Mouse (Mus musculus) megakaryocyte, embryonic 14.5 days (primary cell): ENCODE measurements around the gene Ddias. TPM values are rescaled to one million over a fixed set of nuclear protein-coding genes. Genes with fewer than 3 reads are reported as not detected.
A peak's percentile ranks its signal among the peaks of the same experiment; 100 is the strongest.
"Not testable (repeated sequence)": the region's sequence is repeated elsewhere in the genome, so short reads cannot be mapped to it uniquely, and the experiment has no call there.

ENCODE experiments used
- H3K27me3 ChIP-seq: replicated peaks from 2 replicates; pipeline ENCODE3; 2012; ENCODE audit warnings: inconsistent platforms
- H3K36me3 ChIP-seq: replicated peaks from 2 replicates; pipeline ENCODE3; 2012; ENCODE audit warnings: low read length, inconsistent platforms, mixed read lengths
- H3K4me1 ChIP-seq: 2 replicates; pipeline ENCODE4 v1.6.1; 2012; ENCODE audit warnings: inconsistent platforms
- H3K4me3 ChIP-seq: replicated peaks from 2 replicates; pipeline ENCODE3; 2012; ENCODE audit warnings: moderate library complexity, mild to moderate bottlenecking, inconsistent platforms
- H3K9me3 ChIP-seq: 2 replicates; pipeline ENCODE4 v1.6.1; 2012; ENCODE audit warnings: inconsistent platforms
- FLI1 ChIP-seq: IDR thresholded peaks from 2 replicates; pipeline ENCODE4 v1.6.1; 2012; ENCODE audit warnings: low read length, inconsistent platforms, mixed read lengths
- GATA1 ChIP-seq: IDR thresholded peaks from 3 replicates; pipeline ENCODE4 v1.6.1; 2012; ENCODE audit warnings: mixed read lengths, low read length, inconsistent platforms, borderline replicate concordance
- polyA plus RNA-seq: library from polyadenylated mRNA; stranded (reverse); fragments of >175 nt; gene quantifications from 2 replicates; pipeline ENCODE4 v1.2.3, GENCODE M21; 2012; ENCODE audit warnings: low replicate concordance; ENCODE audit not compliant: insufficient read depth

Ddias gene
- polyA plus RNA-seq, result 0.22 TPM in 1 of 2 replicates, not detected in the other

- Histone ChIP-seq H3K4me1 (peaks cover 63% of the 10 kb centered on the region), H3K36me3 (peaks cover 15% of the 10 kb centered on the region)
- TF ChIP-seq GATA1, result no peak
- TF ChIP-seq FLI1, result 0 out of 2 replicates have a peak, but pooled peaks have one; percentile 47
Measured at GRCm38 (mm10) chr7:92874116-92874675, at the start of gene Ddias, which contains the start of gene Prcp. Gene Ddias, minus strand, starts transcription at chr7:92874247. Gene Prcp, plus strand, starts transcription at chr7:92874470.

GRCm38 (mm10) chr7:92920857-92921172 is 46.8 kb upstream of the Ddias start:
- H3K4me1 ChIP-seq, result no peaks in the 10 kb centered on the region
- no peak for TF ChIP-seq FLI1
- TF ChIP-seq GATA1, result no peak
- H3K27me3 ChIP-seq, result no peaks in the 10 kb centered on the region
- no peaks in the 10 kb centered on the region for H3K9me3 ChIP-seq
- H3K4me3 ChIP-seq, result no peak overlapping the region
- H3K36me3 ChIP-seq, result peaks cover 57% of the 10 kb centered on the region

More at GRCm38 (mm10) chr7:92874116-92874675, at the start of gene Ddias, which contains the start of gene Prcp:
- H3K9me3 ChIP-seq, result no peaks in the 10 kb centered on the region
- no peaks in the 10 kb centered on the region for H3K27me3 ChIP-seq
- H3K4me3 ChIP-seq, result peak within 1 kb of the TSS; percentile 98

GRCm38 (mm10) chr7:92920172-92920856 is 46.3 kb upstream of the Ddias start:
- TF ChIP-seq FLI1 (no peak), GATA1 (no peak)
- no peaks in the 10 kb centered on the region for H3K4me1 ChIP-seq
- no peaks in the 10 kb centered on the region for H3K27me3 ChIP-seq
- H3K9me3 ChIP-seq, result no peaks in the 10 kb centered on the region
- H3K36me3 ChIP-seq, result peaks cover 57% of the 10 kb centered on the region
- H3K4me3 ChIP-seq, result no peak overlapping the region

GRCm38 (mm10) chr7:92904285-92904684 is 30.2 kb upstream of the Ddias start:
- H3K4me3 ChIP-seq, result peak overlapping the region; percentile 31
- H3K36me3 ChIP-seq, result peaks cover 37% of the 10 kb centered on the region
- H3K9me3 ChIP-seq, H3K27me3 ChIP-seq: not testable (repeated sequence)
- peaks cover 25% of the 10 kb centered on the region for H3K4me1 ChIP-seq

GRCm38 (mm10) chr7:92903360-92904038 is 29.5 kb upstream of the Ddias start:
- H3K27me3 ChIP-seq, result no peaks in the 10 kb centered on the region
- H3K4me3 ChIP-seq, result no peak overlapping the region
- no peaks in the 10 kb centered on the region for H3K9me3 ChIP-seq
- no peak for TF ChIP-seq FLI1
- no peak for TF ChIP-seq GATA1
- peaks cover 33% of the 10 kb centered on the region for H3K36me3 ChIP-seq
- peaks cover 21% of the 10 kb centered on the region for H3K4me1 ChIP-seq

- Histone ChIP-seq H3K4me1 (peaks cover 24% of the 10 kb centered on the region), H3K36me3 (peaks cover 18% of the 10 kb centered on the region), H3K27me3 (no peaks in the 10 kb centered on the region), H3K9me3 (peaks cover 6% of the 10 kb centered on the region; the same call in 1 of the 2 replicates), H3K4me3 (no peak overlapping the region)
- no peak for TF ChIP-seq GATA1
- no peak for TF ChIP-seq FLI1
Measured at GRCm38 (mm10) chr7:92897021-92897420, 23.0 kb upstream of the Ddias start.

GRCm38 (mm10) chr7:92896036-92896435 is 22.0 kb upstream of the Ddias start:
- Histone ChIP-seq H3K36me3 (peaks cover 14% of the 10 kb centered on the region), H3K27me3 (no peaks in the 10 kb centered on the region), H3K9me3 (peaks cover 6% of the 10 kb centered on the region; the same call in 1 of the 2 replicates), H3K4me1 (peaks cover 24% of the 10 kb centered on the region), H3K4me3 (no peak overlapping the region)
- TF ChIP-seq GATA1, result no peak
- TF ChIP-seq FLI1, result no peak

GRCm38 (mm10) chr7:92893478-92893877 is 19.4 kb upstream of the Ddias start:
- peaks cover 44% of the 10 kb centered on the region for H3K4me1 ChIP-seq
- TF ChIP-seq FLI1 (no peak), GATA1 (no peak)
- H3K4me3 ChIP-seq, result no peak overlapping the region
- H3K9me3 ChIP-seq, result peaks cover 6% of the 10 kb centered on the region; the same call in 1 of the 2 replicates
- H3K36me3 ChIP-seq, result peaks cover 35% of the 10 kb centered on the region
- no peaks in the 10 kb centered on the region for H3K27me3 ChIP-seq

- Histone ChIP-seq H3K4me1 (peaks cover 50% of the 10 kb centered on the region), H3K27me3 (no peaks in the 10 kb centered on the region), H3K36me3 (peaks cover 57% of the 10 kb centered on the region), H3K9me3 (peaks cover 6% of the 10 kb centered on the region; the same call in 1 of the 2 replicates), H3K4me3 (no peak overlapping the region)
- no peak for TF ChIP-seq FLI1
- no peak for TF ChIP-seq GATA1
Measured at GRCm38 (mm10) chr7:92890618-92891230, 16.7 kb upstream of the Ddias start.
